Mouse (Mus musculus): ENCODE measurements around the gene AI467606.

GRCm38 (mm10) chr7:127111461-127111860 lies 20.3 kb downstream of the AI467606 start:
- TF ChIP-seq GATA1 (IDR thresholded peaks at IDR 0.05; ENCODE audit: borderline replicate concordance, low read length): no peak
- TF ChIP-seq FLI1 (IDR thresholded peaks at IDR 0.05; ENCODE audit: low read length): no peak

Data from megakaryocyte, embryonic 14.5 days (primary cell).